Mouse (Mus musculus): ENCODE results near the gene Ctf2.

DNA sequence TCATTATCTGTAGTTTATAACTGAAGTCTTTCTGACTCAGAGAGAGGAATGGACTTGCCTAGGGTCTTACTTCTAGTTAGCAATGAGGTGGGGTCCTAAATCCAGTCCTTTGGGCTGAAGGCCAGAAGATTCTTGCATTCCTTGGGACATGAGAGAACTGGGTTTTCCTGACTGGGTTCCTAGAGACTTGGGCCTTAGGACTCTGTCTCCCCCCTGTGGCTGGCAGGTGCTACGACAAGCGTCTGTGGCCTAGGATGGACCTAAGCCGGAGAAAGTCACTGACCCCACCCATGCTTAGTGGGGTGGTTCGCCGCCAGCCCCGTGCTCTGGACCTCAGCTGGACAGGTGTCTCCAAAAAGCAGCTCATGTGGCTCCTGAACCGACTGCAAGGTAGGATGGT lies 29.1 kb upstream of the Ctf2 start:
- peak; percentile 97 for TF ChIP-seq CTCF (IDR thresholded peaks at IDR 0.05; ENCODE audit: insufficient read depth, low read length)
- TF ChIP-seq POLR2A (IDR thresholded peaks at IDR 0.05; ENCODE audit: borderline replicate concordance, extremely low read depth, low read depth, low read length) = no peak
